Mouse (Mus musculus): Measurements from ENCODE around the gene Src. TPM values are rescaled to one million over a fixed set of nuclear protein-coding genes. Genes with fewer than 3 reads are reported as not detected.
"Not testable (repeated sequence)": the region's sequence is repeated elsewhere in the genome, so short reads cannot be mapped to it uniquely, and the experiment has no call there.

The Src gene
- polyA plus RNA-seq, 1 experiment from 2014 or later = 34.3 TPM

GRCm38 (mm10) chr2:157471737-157472136 is 53.5 kb downstream of the Src start:
- H3K27me3 ChIP-seq (ENCODE audit: control insufficient read depth, insufficient read depth, low read length) = no peaks in the 10 kb centered on the region
- H3K27ac ChIP-seq (replicated peaks; ENCODE audit: low read depth, low read length) = 0 out of 2 replicates have a peak overlapping the region, but pooled peaks have one; percentile 41
- peaks cover 47% of the 10 kb centered on the region for H3K4me1 ChIP-seq (ENCODE audit: control insufficient read depth, insufficient read depth, low read length)
- H3K4me3 ChIP-seq (replicated peaks; ENCODE audit: low read depth, low read length) = no peak overlapping the region
- ATAC-seq (ENCODE audit: low FRiP score, low TSS enrichment) (no peak), DNase-seq (no peak)
- H3K4me2 ChIP-seq (ENCODE audit: low read length) = no peak overlapping the region
- H3K9ac ChIP-seq (replicated peaks; ENCODE audit: low read length) = peak overlapping the region; percentile 23; the same call in 1 of the 2 replicates
- 73% methylated on average over 6 of the region's 6 CpGs for WGBS
- no peaks in the 10 kb centered on the region for H3K9me3 ChIP-seq (ENCODE audit: control insufficient read depth, low read length)
- peaks cover 51% of the 10 kb centered on the region for H3K36me3 ChIP-seq (ENCODE audit: control insufficient read depth, insufficient read depth, low read length)

- DNase-seq (no peak), ATAC-seq (ENCODE audit: low FRiP score, low TSS enrichment) (no peak)
- Histone ChIP-seq H3K4me1 (ENCODE audit: control insufficient read depth, insufficient read depth, low read length) (peaks cover 45% of the 10 kb centered on the region), H3K9me3 (ENCODE audit: control insufficient read depth, low read length) (no peaks in the 10 kb centered on the region), H3K27me3 (ENCODE audit: control insufficient read depth, insufficient read depth, low read length) (no peaks in the 10 kb centered on the region), H3K27ac (replicated peaks; ENCODE audit: low read depth, low read length) (peak overlapping the region; percentile 92), H3K4me3 (replicated peaks; ENCODE audit: low read depth, low read length) (no peak overlapping the region), H3K9ac (replicated peaks; ENCODE audit: low read length) (peak overlapping the region; percentile 39; the same call in 1 of the 2 replicates), H3K4me2 (ENCODE audit: low read length) (no peak overlapping the region), H3K36me3 (ENCODE audit: control insufficient read depth, insufficient read depth, low read length) (peaks cover 44% of the 10 kb centered on the region)
- 68% methylated on average over 4 of the region's 4 CpGs for WGBS
Measured at GRCm38 (mm10) chr2:157472469-157472868, 54.2 kb downstream of the Src start.

GRCm38 (mm10) chr2:157474269-157474729 is 56.1 kb downstream of the Src start:
- no peak overlapping the region for H3K4me2 ChIP-seq (ENCODE audit: low read length)
- peaks cover 25% of the 10 kb centered on the region for H3K36me3 ChIP-seq (ENCODE audit: control insufficient read depth, insufficient read depth, low read length)
- peaks cover 52% of the 10 kb centered on the region for H3K4me1 ChIP-seq (ENCODE audit: control insufficient read depth, insufficient read depth, low read length)
- peak overlapping the region; percentile 92 for H3K27ac ChIP-seq (replicated peaks; ENCODE audit: low read depth, low read length)
- no peak overlapping the region for H3K4me3 ChIP-seq (replicated peaks; ENCODE audit: low read depth, low read length)
- DNase-seq = no peak
- H3K9ac ChIP-seq (replicated peaks; ENCODE audit: low read length) = peak overlapping the region; percentile 46
- no peaks in the 10 kb centered on the region for H3K27me3 ChIP-seq (ENCODE audit: control insufficient read depth, insufficient read depth, low read length)
- no peaks in the 10 kb centered on the region for H3K9me3 ChIP-seq (ENCODE audit: control insufficient read depth, low read length)
- no peak for ATAC-seq (ENCODE audit: low FRiP score, low TSS enrichment)
- WGBS = 6% methylated on average over 6 of the region's 6 CpGs

GRCm38 (mm10) chr2:157475437-157476379 is 57.5 kb downstream of the Src start:
- peaks cover 11% of the 10 kb centered on the region for H3K36me3 ChIP-seq (ENCODE audit: control insufficient read depth, insufficient read depth, low read length)
- H3K4me2 ChIP-seq (ENCODE audit: low read length) = peak overlapping the region; percentile 5
- no peaks in the 10 kb centered on the region for H3K9me3 ChIP-seq (ENCODE audit: control insufficient read depth, low read length)
- H3K4me3 ChIP-seq (replicated peaks; ENCODE audit: low read depth, low read length) = no peak overlapping the region
- peak overlapping the region; percentile 46 for H3K9ac ChIP-seq (replicated peaks; ENCODE audit: low read length)
- WGBS = 9% methylated on average over 13 of the region's 13 CpGs
- DNase-seq (peak; percentile 77), ATAC-seq (ENCODE audit: low FRiP score, low TSS enrichment) (peak; percentile 62)
- no peaks in the 10 kb centered on the region for H3K27me3 ChIP-seq (ENCODE audit: control insufficient read depth, insufficient read depth, low read length)
- H3K27ac ChIP-seq (replicated peaks; ENCODE audit: low read depth, low read length) = peak overlapping the region; percentile 92
- peaks cover 62% of the 10 kb centered on the region for H3K4me1 ChIP-seq (ENCODE audit: control insufficient read depth, insufficient read depth, low read length)

- no peak for DNase-seq
Measured at GRCm38 (mm10) chr2:157478651-157479050, 60.4 kb downstream of the Src start.

GRCm38 (mm10) chr2:157479858-157480568 is 61.8 kb downstream of the Src start:
- Histone ChIP-seq H3K27me3 (ENCODE audit: control insufficient read depth, insufficient read depth, low read length) (no peaks in the 10 kb centered on the region), H3K9ac (replicated peaks; ENCODE audit: low read length) (no peak overlapping the region), H3K4me2 (ENCODE audit: low read length) (no peak overlapping the region), H3K4me3 (replicated peaks; ENCODE audit: low read depth, low read length) (no peak overlapping the region), H3K27ac (replicated peaks; ENCODE audit: low read depth, low read length) (0 out of 2 replicates have a peak overlapping the region, but pooled peaks have one; percentile 37), H3K4me1 (ENCODE audit: control insufficient read depth, insufficient read depth, low read length) (peaks cover 60% of the 10 kb centered on the region), H3K9me3 (ENCODE audit: control insufficient read depth, low read length) (no peaks in the 10 kb centered on the region), H3K36me3 (ENCODE audit: control insufficient read depth, insufficient read depth, low read length) (no peaks in the 10 kb centered on the region)
- WGBS = 55% methylated on average over 15 of the region's 15 CpGs
- DNase-seq = peak; percentile 75
- no peak for ATAC-seq (ENCODE audit: low FRiP score, low TSS enrichment)

More at GRCm38 (mm10) chr2:157478651-157479050, 60.4 kb downstream of the Src start:
- WGBS = 37% methylated on average over 8 of the region's 8 CpGs
- no peak for ATAC-seq (ENCODE audit: low FRiP score, low TSS enrichment)
- no peak overlapping the region for H3K27ac ChIP-seq (replicated peaks; ENCODE audit: low read depth, low read length)
- H3K27me3 ChIP-seq (ENCODE audit: control insufficient read depth, insufficient read depth, low read length) = no peaks in the 10 kb centered on the region
- no peaks in the 10 kb centered on the region for H3K36me3 ChIP-seq (ENCODE audit: control insufficient read depth, insufficient read depth, low read length)
- peaks cover 74% of the 10 kb centered on the region for H3K4me1 ChIP-seq (ENCODE audit: control insufficient read depth, insufficient read depth, low read length)
- H3K4me3 ChIP-seq (replicated peaks; ENCODE audit: low read depth, low read length) = no peak overlapping the region
- no peak overlapping the region for H3K4me2 ChIP-seq (ENCODE audit: low read length)
- no peaks in the 10 kb centered on the region for H3K9me3 ChIP-seq (ENCODE audit: control insufficient read depth, low read length)
- H3K9ac ChIP-seq (replicated peaks; ENCODE audit: low read length) = no peak overlapping the region; the same call in 1 of the 2 replicates

- WGBS = 8% methylated on average over 12 of the region's 12 CpGs
- peak; percentile 66 for DNase-seq
- peaks cover 52% of the 10 kb centered on the region for H3K4me1 ChIP-seq (ENCODE audit: control insufficient read depth, insufficient read depth, low read length)
Measured at GRCm38 (mm10) chr2:157482729-157483128, 64.5 kb downstream of the Src start.

GRCm38 (mm10) chr2:157486559-157486958 is 68.3 kb downstream of the Src start:
- ATAC-seq (ENCODE audit: low FRiP score, low TSS enrichment); H3K9ac ChIP-seq (replicated peaks; ENCODE audit: low read length); H3K4me2 ChIP-seq (ENCODE audit: low read length); H3K9me3 ChIP-seq (ENCODE audit: control insufficient read depth, low read length); H3K4me3 ChIP-seq (replicated peaks; ENCODE audit: low read depth, low read length); DNase-seq; H3K36me3 ChIP-seq (ENCODE audit: control insufficient read depth, insufficient read depth, low read length); H3K27me3 ChIP-seq (ENCODE audit: control insufficient read depth, insufficient read depth, low read length): not testable (repeated sequence)
- Histone ChIP-seq H3K27ac (replicated peaks; ENCODE audit: low read depth, low read length) (peak overlapping the region; percentile 92), H3K4me1 (ENCODE audit: control insufficient read depth, insufficient read depth, low read length) (peaks cover 33% of the 10 kb centered on the region)
- WGBS = 50% methylated on average over 5 of the region's 5 CpGs

More at GRCm38 (mm10) chr2:157482729-157483128, 64.5 kb downstream of the Src start:
- Histone ChIP-seq H3K36me3 (ENCODE audit: control insufficient read depth, insufficient read depth, low read length) (no peaks in the 10 kb centered on the region), H3K4me2 (ENCODE audit: low read length) (0 out of 2 replicates have a peak overlapping the region, but pooled peaks have one; percentile 0), H3K27ac (replicated peaks; ENCODE audit: low read depth, low read length) (peak overlapping the region; percentile 86), H3K4me3 (replicated peaks; ENCODE audit: low read depth, low read length) (no peak overlapping the region), H3K27me3 (ENCODE audit: control insufficient read depth, insufficient read depth, low read length) (no peaks in the 10 kb centered on the region), H3K9ac (replicated peaks; ENCODE audit: low read length) (peak overlapping the region; percentile 34; the same call in 1 of the 2 replicates), H3K9me3 (ENCODE audit: control insufficient read depth, low read length) (no peaks in the 10 kb centered on the region)
- no peak for ATAC-seq (ENCODE audit: low FRiP score, low TSS enrichment)
